Mouse (Mus musculus) liver, adult 2 months (tissue): ENCODE data around the gene Cd80. TPM values are rescaled to one million over a fixed set of nuclear protein-coding genes. Genes with fewer than 3 reads are reported as not detected.

Experiments
- DNase-seq: peaks from one replicate; pipeline ENCODE4 v3.0.0-alpha.2; 2011; ENCODE audit warnings: low read depth, low spot score; ENCODE audit errors: extremely low read depth
- H3K27ac ChIP-seq: fragments of 200-500 bp; replicated peaks from 2 replicates; pipeline ENCODE4 v1.5.1; 2012; ENCODE audit warnings: low read depth, mild to moderate bottlenecking, control low read depth, inconsistent platforms, low read length; ENCODE audit not compliant: insufficient read depth
- H3K27me3 ChIP-seq: fragments of 200-500 bp; 2 replicates; pipeline ENCODE4 v1.6.1; 2012; ENCODE audit warnings: mild to moderate bottlenecking, moderate library complexity, low read length, inconsistent platforms; ENCODE audit not compliant: control insufficient read depth, insufficient read depth
- H3K36me3 ChIP-seq: fragments of 200-500 bp; 2 replicates; pipeline ENCODE4 v1.6.1; 2012; ENCODE audit warnings: low read length, inconsistent platforms; ENCODE audit not compliant: control insufficient read depth, insufficient read depth
- H3K4me1 ChIP-seq: fragments of 200-500 bp; 2 replicates; pipeline ENCODE4 v1.6.1; 2011; ENCODE audit warnings: low read length; ENCODE audit not compliant: control insufficient read depth, insufficient read depth
- H3K4me3 ChIP-seq: fragments of 200-500 bp; 2 replicates; pipeline ENCODE4 v1.5.1; 2011; ENCODE audit warnings: low read depth, mild to moderate bottlenecking, control low read depth, low read length, moderate library complexity; ENCODE audit not compliant: insufficient read depth
- H3K79me2 ChIP-seq: fragments of 200-500 bp; 2 replicates; pipeline ENCODE4 v1.6.1; 2012; ENCODE audit warnings: inconsistent platforms, mild to moderate bottlenecking, low read length, moderate library complexity; ENCODE audit not compliant: control insufficient read depth, insufficient read depth
- H3K9ac ChIP-seq: fragments of 200-500 bp; 2 replicates; pipeline ENCODE4 v1.6.1; 2012; ENCODE audit warnings: low read depth, mild to moderate bottlenecking, control low read depth, inconsistent platforms, low read length
- CTCF ChIP-seq: fragments of 200-500 bp; IDR thresholded peaks from 2 replicates; pipeline ENCODE4 v1.5.1; 2011; ENCODE audit warnings: low read depth, low read length, control low read depth
- POLR2A ChIP-seq: fragments of 200-500 bp; IDR thresholded peaks from 2 replicates; pipeline ENCODE4 v1.6.1; 2011; ENCODE audit warnings: low read length, control low read depth; ENCODE audit not compliant: insufficient read depth; ENCODE audit errors: extremely low read depth
- WGBS: fragments of 180-500 bp; shearing (Covaris S2); methylation state at CpG from one replicate; pipeline ENCODE4 v1.1.7; 2018; 5-methylcytosine and 5-hydroxymethylcytosine counted together
- polyA plus RNA-seq: library from polyadenylated mRNA; depleted of rRNA; stranded (reverse); fragments of >200 nt; gene quantifications from 2 replicates; pipeline ENCODE4 v1.2.3, GENCODE M21; 2012
- total RNA-seq: library from RNA; depleted of rRNA; stranded (reverse); fragments of >200 nt; gene quantifications from 2 replicates; pipeline ENCODE4 v1.2.3, GENCODE M21; 2014

Gene Cd80
- total and polyA plus RNA-seq, 2 experiments: 0.28 to 0.29 TPM

- no peak for TF ChIP-seq POLR2A
- no peak for TF ChIP-seq CTCF
- WGBS: 44% methylated on average over 12 of the region's 12 CpGs
- no peaks in the 10 kb centered on the region for H3K79me2 ChIP-seq
- peaks cover 15% of the 10 kb centered on the region for H3K4me1 ChIP-seq
- peak overlapping the region; percentile 62; the same call in 1 of the 2 replicates for H3K9ac ChIP-seq
- peak overlapping the region; percentile 80 for H3K27ac ChIP-seq
- no peaks in the 10 kb centered on the region for H3K36me3 ChIP-seq
- no peak for DNase-seq
- no peaks in the 10 kb centered on the region for H3K27me3 ChIP-seq
- H3K4me3 ChIP-seq: peak overlapping the region; percentile 45
Observed at GRCm38 (mm10) chr16:38451421-38452205, 3.7 kb upstream of the Cd80 start.

GRCm38 (mm10) chr16:38452442-38453202 is 2.7 kb upstream of the Cd80 start, which contains the start of gene Adprh:
Gene Adprh, minus strand, starts transcription at chr16:38452703.
- Histone ChIP-seq H3K27ac (peak within 1 kb of the TSS; percentile 95), H3K79me2 (no peaks in the 10 kb centered on the region), H3K4me3 (peak within 1 kb of the TSS; percentile 79), H3K36me3 (no peaks in the 10 kb centered on the region), H3K9ac (peak within 1 kb of the TSS; percentile 90), H3K4me1 (peaks cover 15% of the 10 kb centered on the region), H3K27me3 (no peaks in the 10 kb centered on the region)
- TF ChIP-seq POLR2A: peak; percentile 96
- no peak for TF ChIP-seq CTCF
- DNase-seq: peak; percentile 93
- under 1% methylated on average over 60 of the region's 61 CpGs for WGBS

DNA sequence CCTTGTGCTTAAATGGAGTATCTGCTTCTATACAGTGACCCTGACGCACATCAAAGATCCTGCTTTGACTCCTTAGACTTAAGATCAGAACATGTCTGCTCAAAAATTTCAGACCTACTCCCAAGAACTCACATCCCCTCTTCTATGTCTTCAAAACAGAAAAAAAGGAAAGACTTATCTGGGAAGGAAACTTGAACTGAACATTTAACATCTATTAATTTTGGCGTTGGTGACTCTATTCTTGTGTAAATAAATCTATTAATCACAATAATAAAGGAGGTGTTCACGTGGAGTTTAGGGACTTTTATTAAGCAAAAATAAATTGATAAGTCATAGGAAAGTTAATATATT is 2.2 kb upstream of the Cd80 start:
- Histone ChIP-seq H3K9ac (peak overlapping the region; percentile 90), H3K27ac (peak overlapping the region; percentile 95), H3K4me3 (peak overlapping the region; percentile 79), H3K36me3 (no peaks in the 10 kb centered on the region), H3K27me3 (no peaks in the 10 kb centered on the region), H3K4me1 (peaks cover 15% of the 10 kb centered on the region), H3K79me2 (no peaks in the 10 kb centered on the region)
- DNase-seq: no peak
- WGBS: 30% methylated on average over 3 of the region's 3 CpGs
- TF ChIP-seq CTCF: no peak
- TF ChIP-seq POLR2A: no peak

DNA sequence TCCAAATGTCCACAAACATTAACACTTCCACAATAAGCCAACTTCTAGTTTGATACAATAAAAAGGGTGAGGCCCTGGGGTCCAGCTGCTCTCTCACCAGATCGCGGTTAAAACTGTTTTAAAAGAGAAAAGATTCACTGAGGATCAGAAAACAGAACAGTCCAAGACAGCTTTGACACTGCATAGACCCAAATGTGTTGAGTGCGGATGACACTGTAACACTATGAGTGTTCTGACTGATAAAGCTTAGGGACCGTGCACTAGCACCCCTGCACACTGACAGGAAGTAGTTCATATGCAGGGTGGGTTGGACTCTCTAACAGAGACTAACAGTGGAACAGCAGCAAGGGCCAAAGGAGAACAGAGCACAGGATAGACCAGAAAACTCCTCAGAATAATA is 1.4 kb upstream of the Cd80 start:
- Histone ChIP-seq H3K27me3 (no peaks in the 10 kb centered on the region), H3K79me2 (no peaks in the 10 kb centered on the region), H3K27ac (no peak overlapping the region), H3K36me3 (no peaks in the 10 kb centered on the region), H3K9ac (no peak overlapping the region), H3K4me3 (no peak overlapping the region), H3K4me1 (peaks cover 15% of the 10 kb centered on the region)
- TF ChIP-seq POLR2A: no peak
- no peak for TF ChIP-seq CTCF
- no peak for DNase-seq
- 90% methylated on average over 4 of the region's 4 CpGs for WGBS

DNA sequence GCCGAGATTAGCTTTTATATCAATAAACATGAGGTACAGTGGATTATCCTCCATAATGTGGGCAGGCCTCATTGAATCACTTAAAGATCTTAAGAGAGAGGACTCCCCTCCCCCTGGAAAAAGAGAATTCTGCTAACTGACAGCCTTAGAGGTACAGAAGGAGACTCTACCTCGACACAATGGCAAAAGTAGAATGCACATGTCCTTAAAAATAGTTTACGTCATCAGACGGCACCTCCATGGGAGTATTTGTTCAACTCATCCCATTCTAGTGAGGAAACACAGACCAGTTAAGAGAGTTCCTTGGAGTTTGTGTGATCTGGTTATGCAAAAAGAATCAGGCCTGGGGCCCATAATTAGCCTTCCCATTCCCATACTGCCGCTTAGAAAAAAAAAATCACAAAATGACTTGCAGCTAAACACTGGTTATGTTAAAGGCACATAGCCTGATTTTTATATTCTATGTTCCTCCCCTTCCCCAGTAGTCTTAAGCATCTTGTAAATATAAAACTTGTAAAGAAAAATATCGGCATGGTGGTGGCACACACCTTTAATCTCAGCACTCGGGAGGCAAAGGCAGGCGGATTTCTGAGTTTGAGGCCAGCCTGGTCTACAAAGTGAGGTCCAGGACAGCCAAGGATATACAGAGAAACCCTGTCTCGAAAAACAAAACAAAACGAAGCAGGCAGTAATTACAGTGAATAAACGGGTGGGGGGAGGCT is 667 bp upstream of the Cd80 start:
- H3K79me2 ChIP-seq: no peaks in the 10 kb centered on the region
- H3K4me3 ChIP-seq: no peak overlapping the region
- 88% methylated on average over 11 of the region's 11 CpGs for WGBS
- TF ChIP-seq CTCF (no peak), POLR2A (no peak)
- H3K36me3 ChIP-seq: no peaks in the 10 kb centered on the region
- no peak for DNase-seq
- no peaks in the 10 kb centered on the region for H3K27me3 ChIP-seq
- H3K9ac ChIP-seq: no peak overlapping the region
- H3K27ac ChIP-seq: no peak overlapping the region
- peaks cover 15% of the 10 kb centered on the region for H3K4me1 ChIP-seq
